Mouse (Mus musculus) left cerebral cortex, postnatal 10 days (tissue): ENCODE data around the gene Acan. TPM values are rescaled to one million over a fixed set of nuclear protein-coding genes. Genes with fewer than 3 reads are reported as not detected.

Experiments used
- DNase-seq, 2 experiments: peaks; one replicate each; pipeline ENCODE4 v3.0.0; 2021 to 2022; ENCODE audit warnings: low spot score in 2 of 2, mixed read lengths in 1 of 2; ENCODE audit errors: extremely low spot score in 1 of 2
- intact Hi-C: fragments of 180-260 bp; cut with DNase I; formaldehyde crosslinking; loops from one replicate; pipeline ENCODE4 v1.15.1; 2025
- total RNA-seq, 2 experiments: library from RNA; stranded (reverse); gene quantifications; 2 replicates each; pipeline ENCODE4 v1.2.3; 2021

Acan gene
- total RNA-seq, result 1 to 10 TPM; 3.3 to 3.6 TPM

GRCm38 (mm10) chr7:79053383-79053889 lies at the start of gene Acan:
Gene Acan (plus strand): TSS chr7:79053483.
- DNase-seq, result no peak
- intact Hi-C loops, result no loop called here

- intact Hi-C loops, result no loop called here
Observed at GRCm38 (mm10) chr7:79021293-79021905, 31.9 kb upstream of the Acan start.

GRCm38 (mm10) chr7:79029138-79029537 lies 24.1 kb upstream of the Acan start:
- DNase-seq, result no peak
- intact Hi-C loops, result no loop called here

More at GRCm38 (mm10) chr7:79021293-79021905, 31.9 kb upstream of the Acan start:
- peak in 1 of 2 experiments; percentile 25 for DNase-seq

GRCm38 (mm10) chr7:79033745-79034144 lies 19.5 kb upstream of the Acan start:
- no peak for DNase-seq
- intact Hi-C loops, result no loop called here

GRCm38 (mm10) chr7:79034521-79034920 lies 18.8 kb upstream of the Acan start:
- DNase-seq, result no peak
- intact Hi-C loops, result no loop called here

GRCm38 (mm10) chr7:79052081-79052480 lies 1.2 kb upstream of the Acan start:
- intact Hi-C loops, result no loop called here

GRCm38 (mm10) chr7:79052521-79053382 lies 531 bp upstream of the Acan start:
- DNase-seq, result peak in 1 of 2 experiments; percentile 39
- intact Hi-C loops, result no loop called here

More at GRCm38 (mm10) chr7:79052081-79052480, 1.2 kb upstream of the Acan start:
- DNase-seq, result no peak

- intact Hi-C loops, result no loop called here
Observed at GRCm38 (mm10) chr7:79054111-79054510, 828 bp downstream of the Acan start.

GRCm38 (mm10) chr7:79058546-79058945 lies 5.3 kb downstream of the Acan start:
- DNase-seq, result no peak
- intact Hi-C loops, result no loop called here

More at GRCm38 (mm10) chr7:79054111-79054510, 828 bp downstream of the Acan start:
- DNase-seq, result no peak

GRCm38 (mm10) chr7:79067466-79067865 lies 14.2 kb downstream of the Acan start:
- intact Hi-C loops, result no loop called here
- no peak for DNase-seq

- no peak for DNase-seq
- intact Hi-C loops, result no loop called here
Observed at GRCm38 (mm10) chr7:79068231-79068630, 14.9 kb downstream of the Acan start.

- intact Hi-C loops, result no loop called here
- DNase-seq, result no peak
Observed at GRCm38 (mm10) chr7:79079212-79079611, 25.9 kb downstream of the Acan start.

- intact Hi-C loops, result loop anchor here (1.0 kb wide), 1 partner anchor 156 kb away; no protein-coding TSS in a partner anchor
- peak; percentile 31 to 83 for DNase-seq
Observed at GRCm38 (mm10) chr7:79080572-79081399, 27.5 kb downstream of the Acan start.

- intact Hi-C loops, result no loop called here
- no peak for DNase-seq
Observed at GRCm38 (mm10) chr7:79089111-79089510, 35.8 kb downstream of the Acan start.

- intact Hi-C loops, result no loop called here
Observed at GRCm38 (mm10) chr7:79096492-79096891, 43.2 kb downstream of the Acan start.

GRCm38 (mm10) chr7:79113848-79114247 lies 60.6 kb downstream of the Acan start:
- intact Hi-C loops, result no loop called here
- no peak for DNase-seq

More at GRCm38 (mm10) chr7:79096492-79096891, 43.2 kb downstream of the Acan start:
- no peak for DNase-seq

GRCm38 (mm10) chr7:79123465-79123864 lies 70.2 kb downstream of the Acan start:
- intact Hi-C loops, result no loop called here
- DNase-seq, result peak; percentile 35 to 51

GRCm38 (mm10) chr7:79129883-79130282 lies 76.6 kb downstream of the Acan start:
- intact Hi-C loops, result no loop called here
- no peak for DNase-seq

- no peak for DNase-seq
- intact Hi-C loops, result no loop called here
Observed at GRCm38 (mm10) chr7:79130385-79130784, 77.1 kb downstream of the Acan start.
